Mouse (Mus musculus): ENCODE results near the gene Vat1.

DNA sequence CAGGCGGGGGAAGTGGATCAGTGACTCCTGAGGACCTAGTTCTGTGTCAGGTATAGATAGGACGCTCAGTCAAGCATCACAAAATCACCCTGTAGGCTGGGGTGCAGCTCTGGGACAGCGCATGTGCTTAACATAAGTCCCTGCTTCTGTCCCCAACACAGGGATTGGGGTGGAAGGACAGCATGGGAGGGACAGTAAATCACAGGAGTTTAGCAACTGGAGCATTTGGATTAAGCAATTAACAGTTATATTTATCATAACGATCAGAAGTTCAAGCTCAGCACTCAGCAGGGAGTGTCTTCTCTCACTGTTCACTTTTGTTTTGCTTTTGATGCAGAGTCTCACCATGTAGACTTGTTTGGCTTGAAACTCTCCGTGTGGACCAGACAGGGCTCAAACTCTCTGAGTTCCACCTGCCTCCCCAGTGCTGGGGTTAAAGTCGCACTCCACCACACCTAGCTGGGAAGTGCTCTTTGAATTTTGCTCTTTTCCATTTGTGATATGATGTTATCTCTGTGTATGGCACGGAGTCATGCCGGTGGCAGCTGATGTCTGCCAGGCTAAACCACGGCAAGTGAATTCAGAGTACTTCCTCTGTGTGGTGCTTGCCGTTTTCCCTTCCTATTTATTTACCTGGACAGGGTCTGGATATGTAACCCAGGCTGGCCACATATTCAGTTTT lies 13.8 kb downstream of the Vat1 start:
- TF ChIP-seq POLR2A (IDR thresholded peaks at IDR 0.05; ENCODE audit: borderline replicate concordance, extremely low read depth, insufficient read depth, insufficient read length, poor library complexity, severe bottlenecking) (no peak), CTCF (IDR thresholded peaks at IDR 0.05; ENCODE audit: borderline replicate concordance, extremely low read depth, insufficient read depth, insufficient read length) (no peak)

All from brain, embryonic 14.5 days (tissue).